Mouse (Mus musculus) heart, postnatal 14 days (tissue): Measurements from ENCODE around the gene Cnnm2. TPM values are rescaled to one million over a fixed set of nuclear protein-coding genes. Genes with fewer than 3 reads are reported as not detected.
"Not testable (repeated sequence)": the region's sequence is repeated elsewhere in the genome, so short reads cannot be mapped to it uniquely, and the experiment has no call there.

Experiments used
- DNase-seq, 2 experiments: peaks; one replicate each; pipeline ENCODE4 v3.0.0; 2021 to 2022
- intact Hi-C: fragments of 180-260 bp; cut with DNase I; formaldehyde crosslinking; loops from one replicate; pipeline ENCODE4 v1.15.1; 2025
- long read RNA-seq, 2 experiments: library from polyadenylated mRNA; stranded (forward); transcript quantifications; one replicate each; pipeline ENCODE4 v2.0.0; 2021
- total RNA-seq, 2 experiments: library from RNA; stranded (reverse); gene quantifications; 2 replicates each; pipeline ENCODE4 v1.2.3; 2021

Cnnm2 gene
- total RNA-seq, result 1 to 10 TPM; 6.4 to 7.2 TPM
- long read RNA-seq, experiment 1, full-length matches to known transcripts, result 4 of 4 reads
- long read RNA-seq, experiment 1, partial matches to known transcripts, result 0 of 4 reads
- long read RNA-seq, experiment 1, other reads (novel, unspliced or antisense), result 0 of 4 reads
- long read RNA-seq, experiment 2, full-length matches to known transcripts, result 3 of 4 reads
- long read RNA-seq, experiment 2, partial matches to known transcripts, result 0 of 4 reads
- long read RNA-seq, experiment 2, other reads (novel, unspliced or antisense), result 1 of 4 reads

DNA sequence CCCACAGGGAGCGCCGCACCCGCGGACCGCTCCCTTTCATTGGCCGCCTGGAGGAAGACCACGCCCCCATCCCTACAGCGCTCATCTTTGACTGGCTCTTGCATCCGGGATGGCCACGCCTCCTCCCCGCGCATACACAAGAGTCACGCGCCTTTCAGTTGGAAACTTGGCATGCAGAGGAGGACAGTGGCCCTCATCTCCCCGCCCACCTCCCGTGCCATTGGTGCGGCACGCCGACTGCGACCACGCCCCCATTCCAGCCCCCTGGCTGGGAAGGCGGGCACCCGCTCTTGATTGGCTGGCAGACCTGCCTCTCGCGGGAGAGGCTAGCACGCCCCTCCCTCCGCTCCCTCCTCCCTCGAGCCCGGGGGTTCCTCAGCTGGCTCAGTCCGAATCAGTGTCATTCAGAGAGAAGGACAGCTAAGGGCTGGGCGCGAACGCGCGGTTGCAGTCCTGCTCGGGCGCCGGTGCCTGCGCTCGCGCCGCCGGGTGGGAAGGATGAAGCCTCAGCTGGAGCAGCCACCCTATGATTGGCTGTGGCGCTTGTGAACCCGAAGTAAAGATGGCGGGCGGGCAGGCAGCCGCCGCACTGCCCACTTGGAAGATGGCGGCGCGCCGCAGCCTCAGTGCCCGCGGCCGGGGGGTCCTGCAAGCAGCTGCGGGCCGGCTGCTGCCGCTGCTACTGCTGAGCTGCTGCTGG is at the start of gene Cnnm2:
Gene Cnnm2, plus strand, starts transcription at position 350 of the 700 bp plus-strand sequence.
- DNase-seq, result peak; percentile 100
- intact Hi-C loops, result loop anchor here (2.0 kb wide), 1 partner anchor 229 kb away; no protein-coding TSS in a partner anchor

DNA sequence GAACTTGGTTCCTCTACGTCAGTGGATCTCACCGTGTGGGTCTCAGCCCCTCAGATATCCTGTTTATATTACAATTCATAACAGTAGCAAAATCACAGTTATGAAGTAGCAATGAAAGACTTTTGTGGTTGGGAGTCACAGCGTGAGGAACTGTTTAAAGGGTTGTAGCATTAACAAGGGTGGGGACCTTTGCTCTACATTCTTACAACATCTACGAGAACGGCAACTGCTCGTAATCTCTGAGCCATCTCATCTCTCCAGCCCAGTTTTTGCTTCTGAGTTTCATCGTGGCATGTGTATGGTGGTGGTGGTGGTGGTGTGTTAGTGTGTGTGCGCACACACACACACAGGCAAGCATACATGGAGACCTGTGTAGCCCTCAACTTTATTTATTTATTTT is 47.2 kb upstream of the Cnnm2 start:
- intact Hi-C loops, result no loop called here
- no peak for DNase-seq

DNA sequence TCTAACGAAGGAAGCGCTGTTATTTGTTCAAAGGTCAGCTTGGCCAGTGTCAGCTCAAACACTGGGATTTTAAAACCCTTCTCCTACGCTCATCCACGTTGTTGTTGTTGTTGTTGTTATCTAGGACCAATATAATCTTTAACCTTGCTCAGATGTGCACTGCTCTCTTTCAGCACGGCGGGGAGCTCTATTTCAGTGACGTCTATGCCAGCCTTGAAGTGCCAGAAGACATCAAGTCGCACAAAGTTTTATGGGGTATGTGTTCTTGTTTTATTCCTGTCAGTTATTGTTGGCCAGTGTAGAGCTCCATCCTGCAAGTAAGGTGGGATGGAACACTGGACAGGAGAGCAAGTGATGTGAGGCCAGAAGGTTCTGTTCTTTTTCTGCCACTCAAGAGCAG is 46.4 kb upstream of the Cnnm2 start:
- intact Hi-C loops, result no loop called here
- DNase-seq, result no peak

DNA sequence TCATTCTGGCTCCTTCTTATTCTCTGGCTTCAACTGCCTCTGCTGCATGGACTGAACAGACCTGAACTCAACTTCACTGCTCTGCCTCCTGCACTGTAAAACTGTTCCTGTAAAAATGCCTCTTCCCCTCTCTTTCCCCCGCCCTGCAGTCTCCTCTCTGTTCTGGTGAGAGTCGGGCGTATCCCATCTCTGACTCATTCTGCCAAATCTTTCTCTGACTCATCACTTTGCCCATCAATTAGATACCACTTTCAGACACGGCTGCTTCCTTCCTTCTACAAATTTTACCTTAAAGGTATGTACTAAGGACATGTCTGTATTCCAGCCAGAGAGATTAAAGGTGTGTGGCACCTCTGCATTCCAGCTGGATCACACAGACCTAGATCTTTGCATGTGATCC is 43.2 kb upstream of the Cnnm2 start:
- no peak for DNase-seq
- intact Hi-C loops, result no loop called here

DNA sequence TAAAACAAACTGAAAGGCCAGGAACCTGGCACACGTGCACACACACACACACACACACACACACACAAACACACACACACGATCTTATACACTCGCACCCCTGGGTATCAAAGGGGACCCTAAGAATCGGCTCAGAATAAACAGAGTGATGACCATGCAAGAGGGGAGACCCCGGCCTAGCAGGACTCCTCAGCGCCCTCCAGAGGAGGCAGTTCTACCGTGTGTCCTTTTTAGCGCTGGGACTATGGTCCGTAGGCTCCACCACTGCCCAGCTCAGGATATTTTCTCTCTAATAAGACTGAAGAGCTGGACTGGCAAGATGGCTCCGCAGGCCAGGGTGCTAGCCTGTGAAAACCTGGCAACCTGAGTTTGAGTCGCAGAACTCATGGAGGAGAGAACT is 37.0 kb upstream of the Cnnm2 start:
- intact Hi-C loops, result no loop called here
- no peak for DNase-seq

DNA sequence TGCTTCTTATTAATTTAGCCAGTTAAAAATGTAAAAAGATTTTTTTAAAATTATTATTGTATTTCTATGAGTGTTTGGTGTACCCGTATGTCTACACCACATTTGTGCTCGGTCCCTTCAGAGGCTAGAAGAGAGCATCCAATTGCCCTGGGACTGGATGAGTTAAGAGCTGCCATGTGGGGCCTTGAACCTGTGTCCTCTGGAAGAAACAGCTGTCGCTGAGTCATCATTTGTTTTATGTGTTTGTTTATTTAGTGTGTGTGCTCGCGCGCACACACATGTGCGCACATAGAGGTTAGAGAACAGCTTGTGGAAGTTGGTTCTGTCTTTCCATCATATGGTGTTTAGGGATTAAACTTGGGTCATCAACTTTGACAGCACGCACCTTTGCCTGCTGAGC is 35.3 kb upstream of the Cnnm2 start:
- no peak for DNase-seq
- intact Hi-C loops, result no loop called here

DNA sequence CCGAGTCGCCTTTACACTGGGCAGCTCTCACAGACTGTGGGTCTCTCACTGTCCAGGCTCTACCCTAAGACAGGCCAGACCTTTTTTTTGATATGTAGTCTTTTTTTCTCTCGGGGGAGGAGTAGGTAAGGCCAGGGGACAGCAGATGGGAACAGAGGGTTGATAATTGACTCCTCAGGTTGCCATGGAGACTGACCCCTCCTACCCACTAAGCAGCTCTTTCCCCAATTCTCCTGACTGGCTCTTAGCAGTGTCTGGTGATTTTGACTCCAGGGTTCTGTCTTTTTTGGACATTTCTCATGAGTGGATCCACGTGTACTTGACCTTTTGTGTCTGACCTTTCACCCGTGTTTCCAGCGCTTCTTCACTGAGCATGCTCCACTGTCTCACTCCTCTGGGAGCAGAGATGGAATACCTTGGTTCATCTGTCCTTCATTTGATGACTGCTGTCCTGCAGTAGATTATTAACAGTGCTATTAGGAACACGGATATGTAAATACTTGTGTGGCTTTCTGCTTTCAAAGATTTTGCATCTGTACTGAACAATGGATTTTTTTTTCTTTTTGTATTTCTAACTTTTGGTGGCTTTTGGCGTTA is 34.2 kb upstream of the Cnnm2 start:
- intact Hi-C loops, result no loop called here
- DNase-seq, result no peak

DNA sequence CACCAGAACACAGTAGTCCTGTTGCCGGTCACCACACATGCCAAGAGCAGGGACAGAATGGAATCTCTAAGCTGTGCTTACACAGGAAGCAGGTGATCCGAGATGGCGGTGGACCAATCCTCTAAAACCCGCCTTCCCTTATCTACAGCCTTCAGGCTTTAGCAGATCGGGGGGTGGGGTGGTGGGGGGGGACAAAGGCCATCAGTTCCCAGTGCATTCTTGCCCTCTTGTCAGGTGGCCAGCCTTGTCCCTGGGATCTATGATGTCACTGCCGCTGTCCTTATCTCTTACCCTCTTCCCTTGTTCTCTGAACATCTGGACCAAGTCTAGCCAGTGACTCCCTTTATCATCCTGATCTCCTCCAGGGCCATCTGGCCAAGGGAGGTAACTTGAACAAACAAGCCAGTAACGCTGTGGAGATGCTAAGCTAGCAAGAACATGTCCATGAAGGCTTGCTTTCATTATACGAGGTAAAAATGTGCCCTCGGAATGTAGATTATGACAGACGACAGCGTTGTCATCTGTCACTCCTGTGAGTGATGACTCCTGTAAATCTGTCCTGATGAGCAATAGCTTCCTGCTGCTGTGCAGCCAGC is 33.4 kb upstream of the Cnnm2 start:
- no peak for DNase-seq
- intact Hi-C loops, result no loop called here

DNA sequence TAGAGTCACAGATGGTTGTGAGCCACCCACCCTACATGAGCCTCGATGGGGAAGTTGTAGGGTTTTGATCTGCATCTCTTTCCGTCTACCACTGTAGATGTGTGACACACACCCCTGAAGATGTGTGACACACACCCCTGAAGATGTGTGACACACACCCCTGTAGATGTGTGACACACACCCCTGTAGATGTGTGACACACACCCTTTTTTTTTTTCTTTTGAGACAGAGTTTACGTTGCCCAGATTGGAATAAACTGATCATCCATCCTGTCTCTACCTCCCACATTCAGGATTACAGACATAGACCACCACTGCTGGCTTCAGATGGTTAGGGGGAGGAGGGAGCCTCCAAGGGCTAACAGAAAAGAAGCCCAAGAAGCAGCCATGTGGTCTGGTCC is 32.5 kb upstream of the Cnnm2 start:
- intact Hi-C loops, result no loop called here
- no peak for DNase-seq

DNA sequence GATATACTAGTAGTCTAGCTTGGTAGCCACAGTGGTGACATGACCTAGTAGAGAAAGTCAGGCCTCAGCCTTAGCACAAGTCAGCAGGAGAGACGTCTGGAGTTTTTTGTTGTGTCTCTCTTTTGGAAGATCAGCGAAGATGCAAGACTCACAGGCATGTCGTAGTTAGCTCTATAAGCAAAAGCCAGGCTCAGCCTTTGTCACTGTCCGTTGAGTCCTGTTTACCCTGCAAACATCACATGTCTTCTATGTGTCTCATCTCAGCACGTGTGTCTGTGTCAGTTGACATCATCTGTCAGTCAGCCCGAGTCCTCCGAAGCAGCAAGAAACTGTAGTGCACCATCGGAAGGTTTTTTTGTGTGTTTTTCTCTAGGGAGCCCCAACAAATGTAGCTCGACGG is 30.0 kb upstream of the Cnnm2 start:
- intact Hi-C loops, result loop anchor here (10.0 kb wide), 1 partner anchor 347 kb away; no protein-coding TSS in a partner anchor
- DNase-seq, result no peak

DNA sequence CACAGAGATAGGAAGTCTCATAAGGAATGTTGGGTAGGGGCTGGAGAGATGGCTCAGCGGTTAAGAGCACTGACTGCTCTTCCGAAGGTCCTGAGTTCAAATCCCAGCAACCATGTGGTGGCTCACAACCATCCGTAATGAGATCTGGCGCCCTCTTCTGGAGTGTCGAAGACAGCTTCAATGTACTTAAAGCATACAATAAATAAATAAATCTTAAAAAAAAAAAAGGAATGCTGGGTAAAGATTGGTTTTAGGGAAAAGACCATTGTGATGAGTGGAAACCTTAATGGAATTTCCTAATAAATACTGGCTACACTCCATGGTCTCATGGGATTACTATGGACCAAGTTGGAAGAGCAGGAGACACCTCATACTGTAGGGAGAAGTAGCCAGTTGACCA is 28.7 kb upstream of the Cnnm2 start:
- intact Hi-C loops, result loop anchor here (10.0 kb wide), 1 partner anchor 348 kb away; no protein-coding TSS in a partner anchor
- not testable (repeated sequence) for DNase-seq

DNA sequence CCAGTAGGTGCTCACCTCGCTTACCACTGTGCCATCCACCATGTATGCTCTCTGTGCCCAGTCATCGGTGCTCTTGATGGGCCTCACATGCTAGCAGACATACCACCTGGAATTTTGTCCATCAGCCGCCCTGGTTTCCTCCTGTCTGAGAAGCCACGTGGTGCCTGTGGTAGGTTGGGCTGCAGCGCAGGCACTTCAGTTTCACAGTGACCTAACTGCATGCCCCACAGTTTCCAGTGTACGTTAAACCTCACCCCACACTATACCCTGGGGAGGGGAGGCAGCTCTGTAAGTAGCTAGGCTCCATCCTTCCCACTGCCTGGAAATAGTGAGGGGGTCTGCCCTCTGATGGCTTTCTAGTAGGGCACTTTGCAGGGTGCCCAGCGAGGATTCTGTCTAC is 27.8 kb upstream of the Cnnm2 start:
- intact Hi-C loops, result loop anchor here (10.0 kb wide), 1 partner anchor 349 kb away; no protein-coding TSS in a partner anchor
- no peak for DNase-seq

DNA sequence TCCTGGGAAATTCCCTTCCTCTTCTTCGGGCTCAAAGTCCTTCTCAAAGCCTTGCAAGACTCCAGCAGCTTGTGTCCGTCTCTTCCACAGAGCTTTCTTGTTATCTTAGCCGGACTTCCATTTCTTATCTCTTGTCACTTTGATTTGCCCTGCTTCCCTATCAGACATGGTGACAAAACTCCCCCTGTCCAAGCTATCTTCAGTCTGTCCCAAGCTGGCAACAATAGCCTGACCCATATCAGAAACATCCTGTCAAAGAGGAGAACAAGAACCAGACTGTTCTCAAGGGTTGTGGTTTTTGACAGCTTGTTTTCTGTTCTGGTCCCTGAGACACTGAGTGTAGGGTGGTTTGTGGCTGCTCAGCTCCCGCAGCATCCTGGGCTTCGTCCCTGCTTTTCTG is 26.2 kb upstream of the Cnnm2 start:
- intact Hi-C loops, result loop anchor here (10.0 kb wide), 1 partner anchor 350 kb away; no protein-coding TSS in a partner anchor
- DNase-seq, result no peak

DNA sequence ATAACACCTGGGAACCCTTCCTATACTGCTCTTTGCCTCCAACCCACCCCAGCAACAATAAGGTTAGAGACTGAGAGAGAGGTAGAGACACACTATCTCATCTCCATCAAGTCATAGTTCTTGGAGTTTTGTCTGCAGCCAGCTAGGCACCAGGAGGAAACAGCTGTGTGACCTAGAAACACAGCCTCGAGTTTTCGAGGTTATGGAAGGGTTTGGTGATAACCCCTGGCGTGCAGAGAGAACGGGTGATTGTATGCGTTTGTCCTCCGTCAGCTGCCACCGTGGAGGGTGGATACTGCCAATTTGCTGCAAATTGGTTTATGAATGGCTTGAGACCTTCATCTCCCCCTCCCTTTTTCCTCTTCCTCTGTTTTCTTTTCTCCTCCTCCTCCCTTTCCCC is 24.3 kb upstream of the Cnnm2 start:
- intact Hi-C loops, result loop anchor here (10.0 kb wide), 1 partner anchor 352 kb away; no protein-coding TSS in a partner anchor
- DNase-seq, result no peak

DNA sequence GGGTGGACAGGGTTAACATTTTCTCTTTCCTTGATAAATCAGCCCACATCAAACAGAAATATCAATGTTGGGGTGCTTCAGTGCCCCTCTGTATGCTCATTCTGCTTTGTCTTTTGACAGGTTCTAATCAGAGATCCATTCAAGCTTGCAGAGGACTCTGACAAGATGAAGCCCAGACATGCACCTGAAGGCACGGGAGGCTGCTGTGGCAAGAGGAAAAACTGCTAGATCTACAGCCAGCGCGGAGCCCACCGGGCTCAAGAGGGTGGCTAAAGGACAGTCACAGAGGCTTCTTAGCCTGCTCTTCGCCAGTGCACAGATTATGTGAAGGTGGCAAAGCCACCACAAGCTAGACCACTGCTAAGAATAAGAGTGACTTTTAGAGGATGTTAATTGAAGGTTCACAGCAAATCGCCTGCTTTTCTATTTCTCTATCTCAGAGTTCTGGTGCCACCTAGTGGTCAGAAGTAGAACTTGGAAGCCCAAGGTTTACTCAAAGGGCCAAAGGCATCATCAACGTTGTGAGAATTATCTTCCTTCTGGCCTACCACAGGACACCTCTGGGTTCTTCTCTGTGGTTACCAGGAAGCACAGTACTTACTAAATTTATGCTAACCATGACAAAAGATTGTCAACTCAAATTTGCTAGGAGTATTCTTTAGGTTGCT is 20.9 kb upstream of the Cnnm2 start:
- intact Hi-C loops, result loop anchor here (1.0 kb wide), 2 partner anchors 70 to 152 kb away; no protein-coding TSS in a partner anchor
- DNase-seq, result peak; percentile 49 to 83

DNA sequence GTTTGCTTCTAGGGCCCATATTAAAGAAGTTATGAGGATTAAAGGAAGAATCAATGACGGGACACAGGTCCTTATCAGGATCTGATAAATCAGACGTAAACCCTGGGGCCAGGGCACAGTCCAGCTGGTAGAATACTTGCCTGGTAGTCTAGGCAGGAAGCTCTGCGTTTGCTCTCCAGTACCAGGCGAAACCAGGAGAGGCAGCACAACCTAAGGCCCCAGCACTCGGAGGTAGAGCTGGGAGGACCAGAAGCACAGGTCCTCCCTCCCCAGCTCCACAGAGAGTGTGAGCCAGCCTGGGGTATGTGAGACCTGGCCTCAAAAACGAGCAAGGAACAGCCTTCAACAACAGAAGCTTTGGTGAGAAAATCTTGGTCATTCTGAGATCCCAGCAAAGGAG is 19.8 kb upstream of the Cnnm2 start:
- intact Hi-C loops, result no loop called here
- no peak for DNase-seq

DNA sequence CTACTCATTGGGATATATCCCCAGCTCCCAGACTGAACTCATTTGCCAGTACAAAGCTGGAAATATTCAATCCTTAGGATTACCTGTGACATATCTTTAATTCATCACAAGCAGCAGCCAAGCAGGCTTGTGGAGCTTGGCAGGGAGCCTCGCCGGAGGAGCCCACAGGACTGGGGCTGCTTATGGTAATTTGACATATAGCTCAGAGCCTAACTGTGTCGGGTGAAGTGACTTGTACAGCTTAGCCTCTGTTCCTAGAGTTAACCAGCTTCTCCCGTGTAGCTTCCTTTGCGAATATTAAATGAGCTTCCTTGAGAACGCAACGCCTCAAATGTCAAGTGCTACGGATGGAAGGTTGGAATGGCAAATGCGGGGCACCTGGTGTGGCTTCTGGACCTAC is 16.7 kb upstream of the Cnnm2 start:
- intact Hi-C loops, result no loop called here
- DNase-seq, result no peak

DNA sequence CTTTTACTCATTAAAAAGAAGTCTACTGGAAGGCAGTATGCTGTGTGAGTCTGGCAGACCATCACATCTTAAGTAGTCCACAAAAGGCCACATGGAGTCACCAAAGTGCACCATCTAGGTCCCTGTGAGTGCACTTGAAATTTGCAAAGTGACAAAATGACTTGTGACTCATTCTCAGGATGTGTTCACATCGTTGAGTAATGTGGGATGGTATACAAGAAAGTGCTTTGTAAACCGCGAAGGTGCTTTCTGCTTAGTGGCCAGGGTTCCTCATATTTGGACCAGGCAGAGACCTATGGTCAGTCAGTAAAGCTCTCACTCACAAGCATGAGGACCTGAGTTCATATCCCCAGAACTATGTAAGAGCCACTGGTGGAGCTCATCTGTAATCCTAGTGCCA is 13.6 kb upstream of the Cnnm2 start:
- intact Hi-C loops, result no loop called here
- DNase-seq, result no peak

DNA sequence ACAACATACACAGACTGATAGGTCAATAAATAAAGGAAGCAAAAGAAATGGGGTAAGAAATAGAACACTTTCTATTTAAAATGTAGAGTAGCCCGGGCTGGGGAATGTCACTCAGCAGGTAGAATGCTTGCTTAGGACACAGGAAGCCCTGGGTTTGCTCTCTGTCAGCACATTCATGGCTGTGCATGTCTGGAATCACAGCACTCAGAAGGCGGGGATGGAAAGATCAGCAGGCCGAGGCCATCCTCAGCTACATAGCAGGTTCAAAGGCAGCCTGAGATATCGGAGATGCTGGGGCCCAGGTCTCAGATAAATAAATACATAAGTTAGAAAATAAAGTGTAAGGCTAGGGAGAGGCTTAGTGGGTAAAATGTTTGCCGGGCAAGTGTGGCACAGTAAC is 9.2 kb upstream of the Cnnm2 start:
- no peak for DNase-seq
- intact Hi-C loops, result no loop called here

DNA sequence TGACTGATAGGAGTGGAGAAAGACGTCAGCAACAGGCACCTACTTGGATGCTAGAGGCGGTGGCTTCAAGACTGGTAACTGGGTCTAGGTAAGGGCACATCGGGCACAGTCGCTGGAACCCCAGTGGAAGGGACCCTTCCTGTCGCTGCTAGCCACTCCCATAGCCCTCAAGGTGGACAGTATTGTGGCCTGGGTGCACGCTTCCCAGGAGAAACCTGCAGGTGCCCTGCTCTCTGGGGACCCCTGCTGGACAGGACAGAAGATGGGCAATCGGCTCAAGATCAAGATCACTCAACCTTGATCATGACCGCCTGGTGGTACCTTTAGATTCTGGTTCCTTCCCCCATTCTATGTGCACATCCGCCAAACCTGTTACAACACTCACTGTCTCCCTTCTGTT is 6.3 kb upstream of the Cnnm2 start:
- DNase-seq, result peak; percentile 32 to 43
- intact Hi-C loops, result no loop called here

DNA sequence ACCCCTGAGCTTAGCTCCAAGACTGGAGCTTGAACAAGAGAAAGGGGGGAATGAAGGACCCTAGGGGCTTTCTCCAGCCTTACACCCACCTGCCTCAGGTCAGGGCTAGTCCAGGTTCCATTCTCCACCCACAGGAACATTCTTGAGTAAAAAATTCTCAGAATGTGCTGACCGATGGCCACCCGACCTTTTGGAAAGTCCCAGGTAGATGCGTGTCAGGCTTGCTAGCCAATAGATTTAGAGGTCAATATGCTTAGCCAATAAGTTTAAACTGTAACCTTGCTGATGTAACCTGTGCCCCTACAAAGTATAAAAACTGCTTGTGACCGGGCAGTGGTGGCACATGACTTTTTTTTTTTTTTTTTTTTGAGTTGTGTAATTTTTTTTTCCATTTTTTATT is 5.2 kb upstream of the Cnnm2 start:
- no peak for DNase-seq
- intact Hi-C loops, result no loop called here
